Mouse (Mus musculus) bone marrow macrophage, adult 2 months (primary cell): Measurements from ENCODE around the gene Unc79. TPM values are rescaled to one million over a fixed set of nuclear protein-coding genes. Genes with fewer than 3 reads are reported as not detected.

ENCODE experiments used
- H3K27ac ChIP-seq: 2 replicates; pipeline ENCODE4 v1.5.1; 2012; ENCODE audit warnings: low read depth, low read length; ENCODE audit not compliant: insufficient read depth
- H3K4me1 ChIP-seq: 2 replicates; pipeline ENCODE4 v1.6.1; 2012; ENCODE audit warnings: low read length; ENCODE audit not compliant: control insufficient read depth, insufficient read depth
- H3K4me3 ChIP-seq: 2 replicates; pipeline ENCODE4 v1.5.1; 2012; ENCODE audit warnings: mild to moderate bottlenecking, low read length, moderate library complexity; ENCODE audit not compliant: insufficient read depth
- CTCF ChIP-seq: IDR thresholded peaks from 2 replicates; pipeline ENCODE4 v1.5.1; 2012; ENCODE audit warnings: low read depth, mild to moderate bottlenecking, low read length, moderate library complexity
- POLR2A ChIP-seq: IDR thresholded peaks from 2 replicates; pipeline ENCODE4 v1.6.1; 2012; ENCODE audit warnings: mild to moderate bottlenecking, low read depth, low read length, borderline replicate concordance
- polyA plus RNA-seq: library from polyadenylated mRNA; stranded (reverse); fragments of >200 nt; gene quantifications from 2 replicates; pipeline ENCODE4 v1.2.4, GENCODE M21; 2012; ENCODE audit not compliant: missing spikeins, insufficient read depth, insufficient read length

Gene Unc79
- polyA plus RNA-seq, 1 experiment = 0.16 TPM

DNA sequence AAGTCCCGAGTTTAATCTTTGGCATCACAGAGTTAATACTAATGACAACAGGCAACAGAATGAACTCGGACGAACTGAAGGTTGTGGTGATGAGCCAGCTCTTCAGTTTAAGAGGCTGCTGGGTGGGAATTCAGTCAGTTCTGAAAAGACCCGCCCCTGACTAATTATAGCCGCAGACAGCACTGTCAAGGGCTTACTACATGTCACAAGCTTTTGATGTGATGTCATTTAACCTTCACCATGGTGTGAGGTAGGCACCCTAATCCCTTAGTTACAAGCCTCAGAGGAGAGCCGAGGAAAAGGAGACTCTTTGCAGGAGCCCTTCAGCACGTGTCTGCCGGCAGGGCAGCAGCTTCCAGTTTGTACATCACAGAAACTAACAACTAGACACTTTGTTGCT, 239.6 kb downstream of the Unc79 start:
- no peaks in the 10 kb centered on the region for H3K4me1 ChIP-seq
- H3K27ac ChIP-seq = no peak overlapping the region
- TF ChIP-seq CTCF (no peak), POLR2A (no peak)
- H3K4me3 ChIP-seq = no peak overlapping the region

DNA sequence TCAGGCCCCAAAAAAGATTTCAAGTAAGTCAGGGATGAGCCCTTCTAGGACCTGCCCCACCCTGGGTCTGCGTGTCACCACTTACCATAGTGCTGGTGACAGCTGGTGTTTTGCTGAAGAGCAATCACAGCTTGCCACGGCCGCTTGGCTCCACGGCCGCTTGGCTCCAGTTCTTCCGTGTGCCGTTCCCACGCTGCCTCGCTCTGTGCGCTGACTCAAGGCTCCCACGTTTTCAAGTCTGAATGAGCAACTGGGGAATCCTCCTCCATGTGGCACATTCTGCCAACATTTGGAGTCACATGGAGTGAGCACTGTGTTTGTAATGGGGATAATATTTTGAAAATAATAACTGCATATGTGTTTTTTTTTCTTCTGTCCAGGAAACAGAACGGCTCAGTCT, 241.1 kb downstream of the Unc79 start:
- no peaks in the 10 kb centered on the region for H3K4me1 ChIP-seq
- no peak overlapping the region for H3K27ac ChIP-seq
- no peak overlapping the region for H3K4me3 ChIP-seq
- TF ChIP-seq CTCF (no peak), POLR2A (no peak)

DNA sequence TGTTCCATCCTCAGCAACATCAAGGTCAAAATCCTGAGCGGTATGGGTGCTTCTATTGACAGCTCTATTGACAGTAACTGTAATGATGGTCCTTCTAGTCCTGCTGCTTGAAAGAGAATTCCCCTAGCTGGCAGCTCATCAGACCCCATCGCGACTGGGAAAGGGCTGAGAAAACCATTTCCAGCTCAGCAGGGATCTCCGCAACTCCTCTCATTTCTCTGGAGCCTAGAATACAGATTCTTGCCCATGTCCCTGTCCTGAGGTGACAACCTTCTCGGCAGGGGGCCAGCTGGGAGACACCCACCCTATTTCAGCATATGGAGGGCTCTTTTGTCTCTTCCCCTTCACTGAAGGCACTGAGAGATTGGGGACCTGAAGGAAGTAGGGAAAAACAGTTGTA, 244.3 kb downstream of the Unc79 start:
- no peak for TF ChIP-seq CTCF
- no peaks in the 10 kb centered on the region for H3K4me1 ChIP-seq
- H3K27ac ChIP-seq = no peak overlapping the region
- no peak overlapping the region for H3K4me3 ChIP-seq

DNA sequence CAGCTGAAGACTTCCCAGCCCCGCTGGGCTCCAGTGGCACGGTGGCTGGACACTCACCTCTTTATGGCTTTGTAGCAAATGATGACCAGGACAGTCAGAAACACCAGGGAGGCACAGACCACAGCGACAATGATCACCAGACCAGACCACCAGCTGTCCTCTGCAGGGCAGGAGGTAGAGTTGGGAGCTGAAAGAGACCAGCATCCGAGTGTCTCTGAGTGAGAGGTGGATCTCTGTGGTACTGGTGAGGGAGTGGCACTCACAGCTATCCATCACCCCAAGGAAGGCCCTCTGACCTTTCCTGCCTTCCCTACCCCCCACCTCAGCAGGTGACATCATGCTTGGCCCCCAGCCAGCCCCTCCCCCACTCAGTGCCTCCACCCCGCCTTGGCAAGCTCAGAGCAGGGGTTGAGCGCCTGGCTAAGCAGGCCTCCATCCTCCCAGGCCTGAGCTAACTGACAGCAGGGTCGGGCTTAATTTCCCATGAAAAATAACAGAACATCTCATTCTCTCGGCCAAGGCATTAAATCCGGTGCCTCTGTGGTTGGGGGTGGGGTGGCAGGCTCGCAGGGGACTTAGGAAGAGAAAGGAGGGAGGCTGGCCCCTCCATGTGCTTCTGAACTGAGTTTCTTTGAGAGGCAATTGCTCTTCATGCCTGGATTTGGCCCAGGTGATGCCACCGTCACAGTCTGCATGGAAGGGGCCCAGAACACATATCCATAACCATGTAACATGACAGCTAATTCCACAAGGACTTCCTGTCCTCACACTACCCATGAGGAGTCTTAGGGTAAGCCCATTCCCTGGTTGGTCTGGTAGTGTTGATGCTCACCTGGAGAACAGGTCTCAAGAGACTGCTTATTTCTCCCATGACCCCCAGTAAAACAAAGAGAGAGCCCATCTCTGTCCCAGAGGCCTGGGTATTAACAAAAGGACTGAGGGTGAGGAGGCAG, 254.2 kb downstream of the Unc79 start:
- TF ChIP-seq POLR2A = no peak
- no peak for TF ChIP-seq CTCF
- no peak overlapping the region for H3K27ac ChIP-seq
- H3K4me3 ChIP-seq = no peak overlapping the region
- H3K4me1 ChIP-seq = no peaks in the 10 kb centered on the region

DNA sequence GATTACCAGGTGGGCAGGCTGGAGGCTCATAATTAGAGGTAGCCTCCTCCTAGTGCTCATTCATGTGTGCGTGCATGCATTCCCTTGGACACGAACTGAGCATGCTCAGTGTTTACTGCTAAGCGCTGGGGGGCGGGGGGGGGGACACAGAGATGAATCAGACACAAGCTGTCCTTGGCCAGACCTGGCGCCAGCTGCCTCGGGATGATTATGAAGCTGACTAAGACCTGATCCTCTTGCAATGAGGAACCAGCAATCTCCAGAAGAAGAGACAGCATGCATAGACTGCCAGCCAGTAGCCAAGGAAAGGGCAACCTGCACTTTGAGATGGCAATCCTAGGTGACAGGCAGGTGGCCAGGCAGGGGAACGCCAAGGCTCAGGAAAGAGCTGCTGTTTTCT, 256.9 kb downstream of the Unc79 start:
- Histone ChIP-seq H3K27ac (no peak overlapping the region), H3K4me1 (no peaks in the 10 kb centered on the region), H3K4me3 (no peak overlapping the region)
- TF ChIP-seq CTCF = no peak
- TF ChIP-seq POLR2A = no peak

DNA sequence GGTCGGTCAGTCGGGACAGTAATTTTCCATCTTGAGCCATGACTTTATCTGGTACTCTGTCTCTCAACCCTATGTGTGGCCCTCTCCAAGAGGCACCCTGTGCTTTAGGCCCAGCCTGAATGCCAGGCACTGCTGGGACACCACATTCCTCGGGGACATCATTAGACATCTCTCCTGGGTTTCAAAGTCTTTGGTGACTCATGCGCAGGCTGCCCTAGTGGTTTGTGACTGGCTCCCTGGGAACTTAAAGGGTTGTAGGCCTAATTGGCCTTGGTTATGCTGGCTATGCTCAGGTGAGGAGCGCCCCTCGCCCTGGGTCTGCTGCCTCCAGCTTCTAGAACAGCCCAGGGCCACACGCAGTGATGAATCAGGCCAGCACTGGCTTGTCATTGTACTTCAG, 260.9 kb downstream of the Unc79 start:
- TF ChIP-seq CTCF = no peak
- no peak for TF ChIP-seq POLR2A
- Histone ChIP-seq H3K4me3 (no peak overlapping the region), H3K4me1 (no peaks in the 10 kb centered on the region), H3K27ac (no peak overlapping the region)

DNA sequence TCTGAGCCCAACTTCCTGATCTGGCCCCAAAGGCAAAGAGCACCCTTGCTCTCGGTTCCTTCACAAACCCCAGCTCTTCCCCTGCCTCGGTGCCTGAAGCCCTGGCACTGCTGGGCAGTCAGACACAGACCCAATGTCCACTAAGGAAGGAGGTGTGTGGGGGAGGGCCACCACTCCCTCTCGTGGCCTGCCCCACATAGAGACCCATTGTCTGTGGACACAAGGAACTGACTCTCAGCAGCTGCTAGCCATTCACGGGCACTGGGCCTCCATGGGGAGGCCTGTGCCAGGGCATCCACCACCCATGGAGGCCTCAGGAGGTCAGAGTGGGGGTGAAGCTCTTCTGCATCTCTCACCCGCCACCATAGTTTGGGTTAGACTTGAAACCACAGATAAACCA, 262.4 kb downstream of the Unc79 start:
- H3K4me1 ChIP-seq = no peaks in the 10 kb centered on the region
- H3K4me3 ChIP-seq = no peak overlapping the region
- no peak overlapping the region for H3K27ac ChIP-seq
- TF ChIP-seq POLR2A (no peak), CTCF (no peak)

DNA sequence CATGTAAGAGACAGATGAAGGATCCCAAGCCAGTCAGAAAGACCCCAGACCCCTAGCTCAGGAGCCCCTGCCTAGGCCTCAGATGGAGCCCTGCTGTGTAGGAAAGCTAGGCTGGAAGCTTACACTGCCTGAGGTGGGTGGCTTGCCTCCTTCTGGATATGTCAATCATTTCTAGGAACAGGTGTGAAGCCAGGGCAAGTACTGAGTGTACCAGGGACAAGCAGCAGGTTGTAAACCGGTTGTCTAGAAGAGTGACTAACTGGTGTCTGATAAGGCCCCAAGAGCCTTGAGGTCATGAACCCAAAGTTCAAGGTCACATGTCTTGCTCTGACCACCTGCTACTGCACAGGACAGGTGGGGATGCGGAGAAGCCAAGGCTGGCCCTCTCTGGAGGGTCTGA, 264.9 kb downstream of the Unc79 start:
- H3K27ac ChIP-seq = no peak overlapping the region
- no peaks in the 10 kb centered on the region for H3K4me1 ChIP-seq
- no peak for TF ChIP-seq CTCF
- TF ChIP-seq POLR2A = no peak
- H3K4me3 ChIP-seq = no peak overlapping the region

DNA sequence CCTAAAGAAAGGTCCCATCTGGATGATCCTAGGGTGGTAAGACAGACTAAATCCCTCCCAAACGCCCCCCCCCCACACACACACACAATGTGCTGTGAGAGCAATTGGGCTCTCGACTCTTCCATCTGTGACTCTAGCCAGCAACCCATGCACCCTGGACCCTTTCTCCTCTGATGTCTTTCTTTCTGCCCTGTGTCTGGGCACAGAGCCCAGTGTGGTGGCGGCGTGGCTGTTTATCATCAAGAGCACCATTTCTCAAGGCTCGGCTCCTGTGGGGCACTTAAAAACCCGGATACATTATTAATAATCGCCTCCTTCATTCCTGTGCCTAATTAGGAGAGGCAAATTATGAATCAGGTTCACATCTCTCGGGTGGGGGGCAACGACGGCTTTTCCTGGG, 265.6 kb downstream of the Unc79 start:
- Histone ChIP-seq H3K4me1 (no peaks in the 10 kb centered on the region), H3K4me3 (no peak overlapping the region), H3K27ac (no peak overlapping the region)
- TF ChIP-seq CTCF (no peak), POLR2A (no peak)

DNA sequence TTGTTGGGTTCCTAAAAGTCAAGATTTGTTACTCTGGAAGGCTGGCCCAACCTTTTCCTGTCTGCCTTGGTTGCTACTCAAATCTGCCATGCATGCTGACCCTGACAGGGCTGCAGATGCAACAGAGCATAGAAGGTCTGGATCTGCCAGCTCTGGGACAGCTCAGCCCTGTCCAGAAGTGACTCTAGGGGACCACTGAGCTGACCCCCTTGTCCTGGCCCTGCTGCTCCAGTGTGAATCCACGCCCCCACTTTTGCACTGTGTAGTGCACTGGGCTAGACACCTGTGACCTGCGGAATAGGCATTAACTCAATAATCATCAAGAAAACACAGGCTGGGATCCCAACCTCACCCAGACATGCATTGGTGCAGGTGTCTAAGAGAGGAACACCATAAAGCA, 266.1 kb downstream of the Unc79 start:
- Histone ChIP-seq H3K4me3 (no peak overlapping the region), H3K4me1 (no peaks in the 10 kb centered on the region), H3K27ac (no peak overlapping the region)
- TF ChIP-seq POLR2A (no peak), CTCF (no peak)

DNA sequence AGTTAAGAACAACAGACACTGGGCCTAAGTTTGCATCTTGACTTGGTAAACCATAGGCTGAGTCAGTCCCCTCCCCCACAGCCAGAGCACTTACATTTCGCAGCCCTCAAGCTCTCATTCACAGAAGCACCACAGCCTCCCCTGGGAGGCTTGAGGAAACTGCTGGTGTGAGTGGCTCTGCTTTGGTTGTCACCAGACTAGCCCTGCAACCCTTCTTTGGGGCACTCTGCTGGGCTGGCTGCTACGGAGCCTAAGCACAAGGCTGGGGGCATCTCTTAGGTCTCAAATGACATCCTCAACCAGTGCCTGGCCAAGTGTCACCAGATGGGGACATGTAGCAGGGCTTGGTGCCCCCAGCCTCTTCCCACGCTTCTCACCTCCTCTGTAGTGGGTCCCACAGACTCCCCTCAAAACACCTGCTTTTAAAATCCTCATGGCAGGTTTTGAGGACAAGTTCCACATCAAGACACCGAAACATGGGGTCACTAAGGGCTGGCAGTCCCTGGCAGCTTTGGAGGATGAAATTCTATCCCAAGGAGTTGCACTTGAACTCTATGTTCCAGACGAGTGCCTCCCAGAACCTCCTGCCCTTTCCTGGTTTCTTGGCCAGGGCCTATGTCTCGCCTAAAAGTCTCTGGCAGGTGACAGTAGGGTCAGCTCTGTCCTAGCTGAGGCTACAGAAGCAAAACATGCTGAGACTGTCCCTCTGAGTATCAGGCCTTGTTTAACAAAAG, 267.4 kb downstream of the Unc79 start:
- Histone ChIP-seq H3K27ac (no peak overlapping the region), H3K4me3 (no peak overlapping the region)
- TF ChIP-seq CTCF = no peak

More for the DNA sequence above, 267.4 kb downstream of the Unc79 start:
- H3K4me1 ChIP-seq = no peaks in the 10 kb centered on the region
